Mouse (Mus musculus) thymus, adult 2 months (tissue): ENCODE data around the gene Espnl. TPM values are rescaled to one million over a fixed set of nuclear protein-coding genes. Genes with fewer than 3 reads are reported as not detected.

Experiments
- DNase-seq: peaks from one replicate; pipeline ENCODE4 v3.0.0; 2021
- H3K27ac ChIP-seq: fragments of 200-500 bp; 2 replicates; pipeline ENCODE4 v1.5.1; 2012; ENCODE audit warnings: low read length, control low read depth; ENCODE audit not compliant: control insufficient read depth, insufficient read depth
- H3K27me3 ChIP-seq: fragments of 200-500 bp; 2 replicates; pipeline ENCODE4 v1.6.1; 2012; ENCODE audit warnings: mild to moderate bottlenecking, low read length, moderate library complexity, mixed read lengths; ENCODE audit not compliant: control insufficient read depth, insufficient read depth
- H3K36me3 ChIP-seq: fragments of 200-500 bp; 2 replicates; pipeline ENCODE4 v1.6.1; 2012; ENCODE audit warnings: mild to moderate bottlenecking, low read length, moderate library complexity; ENCODE audit not compliant: control insufficient read depth, insufficient read depth
- H3K4me1 ChIP-seq: fragments of 200-500 bp; replicated peaks from 2 replicates; pipeline ENCODE4 v1.6.1; 2012; ENCODE audit warnings: low read length; ENCODE audit not compliant: control insufficient read depth, insufficient read depth
- H3K4me3 ChIP-seq: fragments of 200-500 bp; 2 replicates; pipeline ENCODE4 v1.5.1; 2012; ENCODE audit warnings: mild to moderate bottlenecking, low read length, control low read depth, moderate library complexity; ENCODE audit not compliant: control insufficient read depth, insufficient read depth
- CTCF ChIP-seq: fragments of 200-500 bp; IDR thresholded peaks from 2 replicates; pipeline ENCODE4 v1.5.1; 2012; ENCODE audit warnings: mild to moderate bottlenecking, control low read depth, low read length, moderate library complexity, borderline replicate concordance; ENCODE audit not compliant: control insufficient read depth, poor library complexity, insufficient read depth; ENCODE audit errors: extremely low read depth
- POLR2A ChIP-seq: fragments of 200-500 bp; IDR thresholded peaks from 2 replicates; pipeline ENCODE4 v1.6.1; 2012; ENCODE audit warnings: mild to moderate bottlenecking, low read length, control low read depth, moderate library complexity; ENCODE audit not compliant: control insufficient read depth, poor library complexity, insufficient read depth; ENCODE audit errors: extremely low read depth
- WGBS: fragments of 180-500 bp; shearing (Covaris S2); methylation state at CpG from one replicate; pipeline ENCODE4 v1.1.7; 2018; 5-methylcytosine and 5-hydroxymethylcytosine counted together
- polyA plus RNA-seq: library from polyadenylated mRNA; depleted of rRNA; stranded (reverse); fragments of >200 nt; gene quantifications from 2 replicates; pipeline ENCODE4 v1.2.3, GENCODE M21; 2012; rRNA removed

Espnl gene
- 0.71 and 0.85 TPM in 2 replicates for polyA plus RNA-seq

DNA sequence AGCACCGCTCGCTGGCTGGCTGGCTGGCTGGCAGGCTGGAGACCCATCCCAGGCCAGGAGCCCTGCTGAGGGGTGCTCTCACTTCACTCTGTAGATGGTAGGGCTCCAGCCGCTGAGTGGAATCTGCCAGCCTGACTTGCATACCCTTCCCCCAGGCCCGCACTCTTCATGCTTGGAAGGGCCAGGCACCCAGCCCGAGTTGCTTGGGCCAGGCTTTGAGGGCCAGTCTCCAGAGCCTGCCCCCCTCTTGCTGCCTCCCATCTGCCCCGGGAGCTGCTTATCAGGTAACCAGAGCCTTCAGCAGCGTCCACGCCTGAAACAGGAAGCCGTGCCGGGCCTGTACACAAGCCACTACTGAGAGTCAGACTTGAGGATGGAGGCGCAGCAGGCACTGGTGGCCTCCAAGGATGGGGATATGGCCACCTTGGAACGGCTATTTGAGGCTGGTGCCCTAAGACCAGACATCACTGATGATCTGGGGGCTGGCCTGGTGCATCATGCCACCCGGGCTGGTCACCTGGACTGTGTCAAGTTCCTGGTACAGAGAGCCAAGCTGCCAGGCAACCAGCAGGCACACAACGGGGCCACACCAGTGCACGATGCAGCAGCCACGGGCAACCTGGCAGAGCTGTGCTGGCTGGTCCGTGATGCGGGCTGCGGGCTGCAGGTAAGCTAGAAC, at the start of gene Espnl:
Espnl (plus strand) TSS at position 316 of the 679 bp plus-strand sequence.
- peaks cover 3% of the 10 kb centered on the region; the same call in 1 of the 2 replicates for H3K4me1 ChIP-seq
- no peak within 1 kb of the TSS for H3K4me3 ChIP-seq
- DNase-seq, result no peak
- no peak for TF ChIP-seq CTCF
- TF ChIP-seq POLR2A, result no peak
- 55% methylated on average over 19 of the region's 19 CpGs for WGBS
- no peaks in the 10 kb centered on the region for H3K36me3 ChIP-seq
- H3K27ac ChIP-seq, result no peak within 1 kb of the TSS
- H3K27me3 ChIP-seq, result no peaks in the 10 kb centered on the region

DNA sequence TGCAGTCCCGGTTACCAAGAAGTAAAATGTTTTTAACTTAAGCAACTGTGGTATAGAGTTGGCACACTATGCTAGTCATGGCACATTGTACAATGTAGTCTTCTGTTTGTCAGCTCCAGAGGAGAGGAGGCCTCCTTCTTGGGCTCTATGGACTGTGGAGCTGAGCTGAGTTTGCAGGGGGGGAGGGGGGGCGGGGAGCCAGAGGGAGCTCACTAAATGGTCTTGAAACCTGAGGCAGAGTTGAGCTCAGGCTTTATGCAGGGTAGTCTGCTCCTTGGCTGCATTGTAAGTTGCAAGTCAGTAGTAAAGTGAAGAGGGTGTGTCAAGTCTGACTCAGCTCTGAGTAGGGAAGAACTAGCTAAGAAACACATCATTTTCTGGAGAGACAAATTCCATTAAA, 49.6 kb upstream of the Espnl start:
- peaks cover 14% of the 10 kb centered on the region for H3K36me3 ChIP-seq
- H3K27me3 ChIP-seq, result no peaks in the 10 kb centered on the region
- H3K4me1 ChIP-seq, result no peaks in the 10 kb centered on the region
- WGBS, result 97% methylated on average over 2 of the region's 2 CpGs
- TF ChIP-seq CTCF, result no peak
- TF ChIP-seq POLR2A, result no peak
- no peak overlapping the region for H3K27ac ChIP-seq
- H3K4me3 ChIP-seq, result no peak overlapping the region
- no peak for DNase-seq

DNA sequence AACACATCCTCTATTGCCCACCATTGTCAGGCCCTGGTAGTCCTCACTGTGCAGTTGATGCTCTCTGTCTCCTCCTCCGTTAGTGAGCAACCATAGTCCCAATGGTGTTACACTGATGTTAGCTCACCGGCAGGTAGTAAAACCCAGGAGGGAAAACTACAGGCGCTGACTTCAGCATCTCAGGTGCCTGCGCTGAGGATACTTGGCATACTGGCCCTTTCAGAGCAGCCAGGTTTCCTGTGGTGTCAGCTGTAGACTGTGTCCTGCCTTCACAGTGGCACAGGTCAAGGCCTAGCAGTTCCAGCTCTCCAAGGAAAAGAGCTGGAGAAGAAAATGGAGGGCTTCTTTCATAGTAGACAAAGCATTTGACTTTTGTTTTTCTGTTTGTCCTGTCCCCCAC, 45.3 kb upstream of the Espnl start:
- H3K36me3 ChIP-seq, result peaks cover 27% of the 10 kb centered on the region
- TF ChIP-seq POLR2A, result no peak
- TF ChIP-seq CTCF, result no peak
- no peak overlapping the region for H3K27ac ChIP-seq
- 99% methylated on average over 4 of the region's 4 CpGs for WGBS
- no peak overlapping the region for H3K4me3 ChIP-seq
- DNase-seq, result no peak
- H3K4me1 ChIP-seq, result no peaks in the 10 kb centered on the region
- H3K27me3 ChIP-seq, result no peaks in the 10 kb centered on the region

DNA sequence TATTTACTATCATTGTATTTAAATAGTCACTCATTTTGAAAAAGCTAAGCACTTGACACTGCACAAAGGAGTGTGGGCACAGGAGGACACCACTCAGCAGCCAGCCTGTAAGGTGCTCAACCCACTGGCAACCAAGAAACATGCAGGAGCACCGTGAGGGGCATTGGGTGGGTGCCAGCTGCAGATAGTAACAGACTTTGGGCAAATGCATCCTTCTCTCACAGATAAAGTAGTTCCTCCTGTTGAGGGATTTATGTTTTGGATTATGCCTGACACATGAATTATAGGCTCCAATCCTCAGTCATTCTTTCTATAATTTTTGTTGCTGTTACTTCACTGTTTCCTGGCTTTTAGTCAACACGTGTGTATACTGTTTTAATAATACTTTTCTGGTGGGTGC, 44.4 kb upstream of the Espnl start:
- no peak for TF ChIP-seq POLR2A
- no peak for TF ChIP-seq CTCF
- Histone ChIP-seq H3K4me1 (no peaks in the 10 kb centered on the region), H3K27ac (no peak overlapping the region), H3K4me3 (no peak overlapping the region), H3K36me3 (peaks cover 27% of the 10 kb centered on the region), H3K27me3 (no peaks in the 10 kb centered on the region)
- WGBS, result 100% methylated on average over 2 of the region's 2 CpGs
- DNase-seq, result no peak

DNA sequence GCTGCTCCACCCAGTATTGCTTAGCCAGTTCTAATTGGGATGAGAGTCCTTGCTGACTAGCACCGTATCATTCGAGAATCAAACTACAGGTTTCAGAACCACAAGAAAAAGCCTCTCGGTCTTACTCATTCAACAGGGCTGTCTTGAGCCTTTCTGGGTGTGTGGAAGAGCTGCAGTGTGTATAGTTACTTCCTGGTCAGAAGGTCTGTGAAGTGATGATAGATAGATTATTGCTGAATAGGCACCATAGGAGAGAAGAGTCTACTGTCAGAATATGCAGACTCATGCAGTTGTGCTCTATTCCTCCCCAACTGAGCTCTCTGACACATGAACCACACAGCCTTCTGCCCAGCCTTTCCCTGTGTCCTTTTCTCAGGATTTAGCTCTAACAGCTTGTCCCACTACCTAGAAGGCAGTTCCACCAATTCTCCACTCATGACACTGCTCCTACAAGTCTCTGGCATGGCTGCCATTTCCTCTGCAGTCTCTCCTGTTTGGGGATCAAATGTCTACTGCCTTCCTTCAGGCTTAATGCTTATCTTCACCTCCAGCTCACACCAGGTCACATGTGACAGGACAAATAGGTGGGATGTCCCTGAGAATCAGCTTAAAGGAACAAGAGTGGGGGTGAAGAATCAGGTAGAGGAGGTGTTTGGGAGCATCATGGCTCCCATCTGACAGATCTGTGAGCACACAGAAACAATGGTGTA, 43.3 kb upstream of the Espnl start:
- H3K27me3 ChIP-seq, result no peaks in the 10 kb centered on the region
- peaks cover 27% of the 10 kb centered on the region for H3K36me3 ChIP-seq
- no peak for DNase-seq
- TF ChIP-seq POLR2A (no peak), CTCF (no peak)
- no peak overlapping the region for H3K27ac ChIP-seq
- WGBS, result 95% methylated on average over 3 of the region's 3 CpGs
- no peak overlapping the region for H3K4me3 ChIP-seq
- no peaks in the 10 kb centered on the region for H3K4me1 ChIP-seq

DNA sequence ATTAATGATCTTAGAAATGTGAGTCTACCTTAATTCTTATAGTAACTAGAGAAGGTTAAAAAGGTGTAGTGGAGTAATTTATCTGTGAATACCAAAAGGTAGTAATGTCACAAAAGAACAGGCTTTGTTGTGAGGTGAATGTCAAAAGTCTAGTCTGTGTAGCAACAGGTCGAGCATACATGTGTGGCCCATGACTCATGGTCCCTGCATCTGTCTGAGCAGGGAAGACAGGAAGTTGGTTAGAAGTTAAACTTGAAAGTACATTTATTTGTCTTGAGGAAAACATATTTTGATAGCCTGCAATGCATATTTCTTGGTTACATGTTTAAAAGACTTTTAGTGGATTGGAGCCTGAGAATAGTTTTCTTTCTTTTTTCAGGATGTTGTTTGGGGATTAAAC, 42.7 kb upstream of the Espnl start:
- TF ChIP-seq POLR2A (no peak), CTCF (no peak)
- WGBS, result 35% methylated on average over 1 of the region's 1 CpGs

DNA sequence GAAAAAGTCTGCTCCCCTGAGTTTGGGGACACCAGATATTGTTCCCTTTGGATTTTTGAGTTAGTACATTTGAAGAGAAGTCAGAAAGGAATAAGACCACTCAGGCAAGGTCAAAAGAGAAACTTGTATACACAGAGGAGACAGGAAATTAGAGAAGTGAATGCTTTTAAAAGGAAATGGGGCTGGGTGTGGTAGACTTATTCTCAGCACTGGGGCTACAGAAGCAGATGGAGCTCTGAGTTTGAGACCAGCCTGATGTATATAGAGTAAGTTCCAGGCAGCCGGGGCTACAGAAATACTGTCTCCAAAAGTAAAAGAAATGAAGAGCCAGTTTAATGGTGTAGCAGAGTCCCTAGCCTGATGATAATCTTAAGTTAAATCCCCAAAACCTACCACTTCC, 39.3 kb upstream of the Espnl start:
- no peak for DNase-seq
- Histone ChIP-seq H3K27ac (no peak overlapping the region), H3K4me3 (no peak overlapping the region), H3K27me3 (no peaks in the 10 kb centered on the region), H3K36me3 (peaks cover 24% of the 10 kb centered on the region), H3K4me1 (peaks cover 4% of the 10 kb centered on the region)
- WGBS, result 84% methylated on average over 1 of the region's 1 CpGs
- TF ChIP-seq POLR2A (no peak), CTCF (no peak)

More for the DNA sequence above, 42.7 kb upstream of the Espnl start:
- Histone ChIP-seq H3K27me3 (no peaks in the 10 kb centered on the region), H3K36me3 (peaks cover 27% of the 10 kb centered on the region), H3K4me1 (no peaks in the 10 kb centered on the region), H3K4me3 (no peak overlapping the region), H3K27ac (no peak overlapping the region)
- DNase-seq, result no peak
